Mouse (Mus musculus) kidney, adult 2 months (tissue): ENCODE data around the gene Snx4. TPM values are rescaled to one million over a fixed set of nuclear protein-coding genes. Genes with fewer than 3 reads are reported as not detected.

Source experiments
- DNase-seq: peaks from one replicate; pipeline ENCODE4 v3.0.0; 2021
- H3K27ac ChIP-seq: fragments of 200-500 bp; 2 replicates; pipeline ENCODE4 v1.5.1; 2012; ENCODE audit warnings: low read depth, low read length, control low read depth, inconsistent platforms; ENCODE audit not compliant: insufficient read depth
- H3K27me3 ChIP-seq: fragments of 200-500 bp; replicated peaks from 2 replicates; pipeline ENCODE4 v1.6.1; 2012; ENCODE audit warnings: mild to moderate bottlenecking, moderate library complexity, low read length, inconsistent platforms; ENCODE audit not compliant: control insufficient read depth, insufficient read depth
- H3K36me3 ChIP-seq: fragments of 200-500 bp; 2 replicates; pipeline ENCODE4 v1.6.1; 2012; ENCODE audit warnings: mild to moderate bottlenecking, moderate library complexity, low read length, inconsistent platforms; ENCODE audit not compliant: control insufficient read depth, insufficient read depth
- H3K4me1 ChIP-seq: fragments of 200-500 bp; 2 replicates; pipeline ENCODE4 v1.6.1; 2011; ENCODE audit warnings: low read length; ENCODE audit not compliant: control insufficient read depth, insufficient read depth
- H3K4me3 ChIP-seq: fragments of 200-500 bp; 2 replicates; pipeline ENCODE4 v1.5.1; 2011; ENCODE audit warnings: mild to moderate bottlenecking, low read depth, low read length, control low read depth; ENCODE audit not compliant: insufficient read depth
- CTCF ChIP-seq: fragments of 200-500 bp; conservative IDR thresholded peaks from 2 replicates; pipeline ENCODE4 v1.5.1; 2011; ENCODE audit warnings: low read depth, mild to moderate bottlenecking, control low read depth, low read length, moderate library complexity, mixed read lengths; ENCODE audit not compliant: insufficient read depth, insufficient read length
- POLR2A ChIP-seq: fragments of 200-500 bp; IDR thresholded peaks from one replicate; pipeline ENCODE4 v1.6.1; 2011; ENCODE audit warnings: low read depth, low read length, control low read depth
- WGBS: fragments of 180-500 bp; shearing (Covaris S2); methylation state at CpG from one replicate; pipeline ENCODE4 v1.1.7; 2018; 5-methylcytosine and 5-hydroxymethylcytosine counted together
- polyA plus RNA-seq: library from polyadenylated mRNA; depleted of rRNA; stranded (reverse); fragments of >200 nt; gene quantifications from 2 replicates; pipeline ENCODE4 v1.2.3, GENCODE M21; 2012

Gene Snx4
- polyA plus RNA-seq, 1 experiment = 16.2 TPM

GRCm38 (mm10) chr16:33236151-33236550 is 15.1 kb upstream of the Snx4 start:
- WGBS = 65% methylated on average over 6 of the region's 6 CpGs

GRCm38 (mm10) chr16:33239305-33239704 is 11.9 kb upstream of the Snx4 start:
- 90% methylated on average over 2 of the region's 2 CpGs for WGBS
- TF ChIP-seq POLR2A (no peak), CTCF (no peak)
- peaks cover 10% of the 10 kb centered on the region; the same call in 1 of the 2 replicates for H3K4me1 ChIP-seq
- DNase-seq = no peak
- no peak overlapping the region for H3K4me3 ChIP-seq
- H3K27me3 ChIP-seq = no peaks in the 10 kb centered on the region
- H3K36me3 ChIP-seq = 0 out of 2 replicates have a peak, but pooled peaks cover 2% of the 10 kb centered on the region
- H3K27ac ChIP-seq = no peak overlapping the region

More at GRCm38 (mm10) chr16:33236151-33236550, 15.1 kb upstream of the Snx4 start:
- Histone ChIP-seq H3K36me3 (0 out of 2 replicates have a peak, but pooled peaks cover 2% of the 10 kb centered on the region), H3K4me1 (peaks cover 12% of the 10 kb centered on the region; the same call in 1 of the 2 replicates), H3K27me3 (no peaks in the 10 kb centered on the region), H3K27ac (no peak overlapping the region), H3K4me3 (no peak overlapping the region)
- TF ChIP-seq CTCF (no peak), POLR2A (no peak)
- DNase-seq = no peak

- Histone ChIP-seq H3K4me1 (peaks cover 5% of the 10 kb centered on the region; the same call in 1 of the 2 replicates), H3K4me3 (no peak overlapping the region), H3K27ac (no peak overlapping the region), H3K36me3 (0 out of 2 replicates have a peak, but pooled peaks cover 2% of the 10 kb centered on the region), H3K27me3 (no peaks in the 10 kb centered on the region)
- DNase-seq = peak; percentile 72
- TF ChIP-seq CTCF (no peak), POLR2A (no peak)
- WGBS = 29% methylated on average over 6 of the region's 6 CpGs
Observed at GRCm38 (mm10) chr16:33242046-33242445, 9.2 kb upstream of the Snx4 start.

GRCm38 (mm10) chr16:33244136-33244691 is 7.0 kb upstream of the Snx4 start:
- Histone ChIP-seq H3K27ac (no peak overlapping the region), H3K36me3 (no peaks in the 10 kb centered on the region), H3K27me3 (no peaks in the 10 kb centered on the region), H3K4me1 (peaks cover 5% of the 10 kb centered on the region; the same call in 1 of the 2 replicates), H3K4me3 (no peak overlapping the region)
- TF ChIP-seq CTCF (peak; percentile 36; the same call in 1 of the 2 replicates), POLR2A (no peak)
- 90% methylated on average over 6 of the region's 6 CpGs for WGBS
- DNase-seq = no peak

- DNase-seq = no peak
- no peak for TF ChIP-seq POLR2A
- no peak for TF ChIP-seq CTCF
- H3K27ac ChIP-seq = no peak overlapping the region
- H3K4me1 ChIP-seq = peaks cover 5% of the 10 kb centered on the region; the same call in 1 of the 2 replicates
- H3K36me3 ChIP-seq = no peaks in the 10 kb centered on the region
- H3K27me3 ChIP-seq = no peaks in the 10 kb centered on the region
- 94% methylated on average over 9 of the region's 9 CpGs for WGBS
- H3K4me3 ChIP-seq = no peak overlapping the region
Observed at GRCm38 (mm10) chr16:33244933-33245470, 6.2 kb upstream of the Snx4 start.

GRCm38 (mm10) chr16:33246526-33246925 is 4.7 kb upstream of the Snx4 start:
- no peak overlapping the region for H3K27ac ChIP-seq
- peaks cover 5% of the 10 kb centered on the region; the same call in 1 of the 2 replicates for H3K4me1 ChIP-seq
- WGBS = 94% methylated on average over 5 of the region's 5 CpGs
- no peak for TF ChIP-seq CTCF
- no peak for TF ChIP-seq POLR2A
- H3K27me3 ChIP-seq = no peaks in the 10 kb centered on the region
- DNase-seq = no peak
- no peaks in the 10 kb centered on the region for H3K36me3 ChIP-seq
- no peak overlapping the region for H3K4me3 ChIP-seq

GRCm38 (mm10) chr16:33247006-33247405 is 4.2 kb upstream of the Snx4 start:
- peaks cover 3% of the 10 kb centered on the region; the same call in 1 of the 2 replicates for H3K4me1 ChIP-seq
- no peak for TF ChIP-seq CTCF
- TF ChIP-seq POLR2A = no peak
- DNase-seq = no peak
- H3K4me3 ChIP-seq = no peak overlapping the region
- no peaks in the 10 kb centered on the region for H3K36me3 ChIP-seq
- no peak overlapping the region for H3K27ac ChIP-seq
- no peaks in the 10 kb centered on the region for H3K27me3 ChIP-seq
- WGBS = 83% methylated on average over 2 of the region's 2 CpGs
